In the genomic region with DNA sequence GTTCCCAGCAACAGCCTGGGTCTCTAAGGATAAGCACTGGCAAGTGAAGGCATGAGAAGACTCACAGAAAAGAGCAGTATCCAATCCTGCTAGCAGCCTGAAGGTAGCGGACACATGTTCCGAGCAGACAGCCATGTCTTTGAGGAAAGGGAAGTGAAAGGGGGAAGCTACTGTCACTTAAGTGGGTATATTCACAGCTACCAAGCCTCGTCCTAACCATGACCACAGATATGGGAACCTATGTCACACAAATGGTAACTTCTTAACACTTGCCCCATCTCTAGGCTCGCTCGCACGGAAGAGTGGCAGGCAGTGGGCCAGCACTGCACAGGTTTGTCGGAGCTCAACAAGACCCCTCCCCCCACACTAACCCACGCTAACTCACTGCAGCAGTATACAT, we compare ENCODE assay signal across 11 mouse cellular contexts.
DNase-seq lines count a peak whose midpoint lies in the region; ATAC-seq and TF ChIP-seq lines count a peak whose summit lies in the region.
"Had no signal": no experiment of that assay in that cellular context is flagged by ENCODE, and none has a peak within 500 bp of the region (broad histone marks: within the 10 kb centered on the region; RNA-seq: fewer than 3 reads in every experiment).

No protein-coding gene starts in this region.

- peak; percentile 30 for DNase-seq in liver, adult 2 months (ENCODE audit: extremely low read depth, low read depth, low spot score)
- no peak for DNase-seq in liver
- peak in 2 of 3 experiments; percentile 1 to 23 for DNase-seq in liver, embryonic 14.5 days (ENCODE audit: low read depth in 3 of 3, low spot score in 3 of 3)
- DNase-seq in spleen, adult 12 weeks (ENCODE audit: low spot score) = peak; percentile 17
- DNase-seq in cerebellum, postnatal 14 days = no peak
- DNase-seq in urinary bladder, postnatal 36 days (ENCODE audit: low spot score in 2 of 2) = no peak

- no peaks in the 10 kb centered on the region for H3K27me3 ChIP-seq in liver, adult 2 months (ENCODE audit: control insufficient read depth, insufficient read depth, low read length)
- H3K27me3 ChIP-seq in liver, embryonic 14.5 days (ENCODE audit: control insufficient read depth, insufficient read depth, low read length) = no peaks in the 10 kb centered on the region
- H3K27me3 ChIP-seq in neural tube, embryonic 15.5 days (replicated peaks) = no peaks in the 10 kb centered on the region
- H3K27me3 ChIP-seq: kidney, embryonic 15.5 days had no signal

- no peak overlapping the region for H3K4me3 ChIP-seq in liver, adult 2 months (ENCODE audit: insufficient read depth, low read depth, low read length)
- peak overlapping the region; percentile 32 for H3K4me3 ChIP-seq in bone marrow, adult 2 months (replicated peaks; ENCODE audit: control insufficient read depth, low read depth, low read length)
- H3K4me3 ChIP-seq in liver, embryonic 14.5 days (ENCODE audit: insufficient read depth in 1 of 2, low read depth in 2 of 2, low read length in 2 of 2) = no peak overlapping the region
- no peak overlapping the region for H3K4me3 ChIP-seq in neural tube, embryonic 15.5 days (replicated peaks)
- H3K4me3 ChIP-seq: erythroblast, embryonic 14.5 days; kidney, embryonic 15.5 days; limb, embryonic 10.5 days had no signal

- no peaks in the 10 kb centered on the region for H3K36me3 ChIP-seq in liver, adult 2 months (ENCODE audit: control insufficient read depth, insufficient read depth, low read length)
- H3K36me3 ChIP-seq in liver, embryonic 14.5 days (replicated peaks; ENCODE audit: control insufficient read depth, insufficient read depth, low read depth) = no peaks in the 10 kb centered on the region
- H3K36me3 ChIP-seq in neural tube, embryonic 15.5 days = peaks cover 39% of the 10 kb centered on the region
- H3K36me3 ChIP-seq: kidney, embryonic 15.5 days; limb, embryonic 10.5 days had no signal

- no peak overlapping the region for H3K4me2 ChIP-seq in liver, embryonic 14.5 days (ENCODE audit: low read depth)
- H3K4me2 ChIP-seq in neural tube, embryonic 15.5 days = no peak overlapping the region
- H3K4me2 ChIP-seq: kidney, embryonic 15.5 days had no signal

- 82% methylated on average over 8 of the region's 8 CpGs for WGBS in liver, adult 2 months
- WGBS in bone marrow, adult 2 months = 5% methylated on average over 8 of the region's 8 CpGs
- 20% methylated on average over 8 of the region's 8 CpGs for WGBS in liver, embryonic 14.5 days (ENCODE audit: insufficient replicate concordance)
- 89% methylated on average over 8 of the region's 8 CpGs for WGBS in neural tube, embryonic 15.5 days

- no peak for TF ChIP-seq EP300 in liver, embryonic 14.5 days (IDR thresholded peaks at IDR 0.05; ENCODE audit: low read depth)

- no peaks in the 10 kb centered on the region for H3K9me3 ChIP-seq in liver, embryonic 14.5 days (ENCODE audit: control insufficient read depth, low read length)
- no peaks in the 10 kb centered on the region for H3K9me3 ChIP-seq in neural tube, embryonic 15.5 days (replicated peaks)
- H3K9me3 ChIP-seq: kidney, embryonic 15.5 days; limb, embryonic 10.5 days had no signal

- no peak for ATAC-seq in liver, embryonic 14.5 days (ENCODE audit: insufficient read depth)
- no peak for ATAC-seq in neural tube, embryonic 15.5 days (ENCODE audit: low FRiP score)

- TF ChIP-seq CTCF in liver, adult 2 months (IDR thresholded peaks at IDR 0.05; ENCODE audit: low read depth, low read length) = no peak
- no peak for TF ChIP-seq CTCF in bone marrow, adult 2 months (IDR thresholded peaks at IDR 0.05; ENCODE audit: control insufficient read depth, insufficient read depth, low read length)
- TF ChIP-seq CTCF in liver, embryonic 14.5 days (IDR thresholded peaks at IDR 0.05; ENCODE audit: low read depth) = no peak

- no peak overlapping the region for H3K9ac ChIP-seq in liver, adult 2 months (ENCODE audit: low read depth, low read length)
- no peak overlapping the region for H3K9ac ChIP-seq in liver, embryonic 14.5 days (replicated peaks)
- no peak overlapping the region for H3K9ac ChIP-seq in neural tube, embryonic 15.5 days (replicated peaks)
- H3K9ac ChIP-seq: kidney, embryonic 15.5 days had no signal

- no peak for TF ChIP-seq POLR2A in liver, adult 2 months (IDR thresholded peaks at IDR 0.05; ENCODE audit: extremely low read depth, insufficient read depth, low read length)
- no peak for TF ChIP-seq POLR2A in bone marrow, adult 2 months (IDR thresholded peaks at IDR 0.05; ENCODE audit: borderline replicate concordance, control insufficient read depth, low read depth, low read length)

- no peaks in the 10 kb centered on the region for H3K4me1 ChIP-seq in liver, adult 2 months (ENCODE audit: control insufficient read depth, insufficient read depth, low read length)
- peaks cover 14% of the 10 kb centered on the region for H3K4me1 ChIP-seq in bone marrow, adult 2 months (ENCODE audit: control insufficient read depth, insufficient read depth, low read length)
- 0 out of 4 replicates have a peak, but pooled peaks cover 0 to 2% of the 10 kb centered on the region in 2 experiments for H3K4me1 ChIP-seq in liver, embryonic 14.5 days (replicated peaks; ENCODE audit: control insufficient read depth in 2 of 2, insufficient read depth in 2 of 2, low read length in 1 of 2)
- no peaks in the 10 kb centered on the region for H3K4me1 ChIP-seq in neural tube, embryonic 15.5 days
- H3K4me1 ChIP-seq: kidney, embryonic 15.5 days; limb, embryonic 10.5 days had no signal

- H3K79me2 ChIP-seq in liver, adult 2 months (ENCODE audit: control insufficient read depth, insufficient read depth, low read length) = no peaks in the 10 kb centered on the region

- no peak overlapping the region for H3K27ac ChIP-seq in liver, adult 2 months (replicated peaks; ENCODE audit: insufficient read depth, low read depth, low read length)
- H3K27ac ChIP-seq in bone marrow, adult 2 months (ENCODE audit: control insufficient read depth, insufficient read depth, low read depth, low read length, poor library complexity) = peak overlapping the region; percentile 68
- no peak overlapping the region for H3K27ac ChIP-seq in liver, embryonic 14.5 days
- no peak overlapping the region for H3K27ac ChIP-seq in neural tube, embryonic 15.5 days (replicated peaks)
- H3K27ac ChIP-seq: kidney, embryonic 15.5 days; limb, embryonic 10.5 days had no signal

Comparison
In these comparisons a context has a peak if more than half of its experiments do, and no peak if none do; other contexts are left out.
1. DNase-seq: peak in liver, adult 2 months (single experiment), liver, embryonic 14.5 days (2 of 3) and spleen, adult 12 weeks (single experiment); none in liver (single experiment), cerebellum, postnatal 14 days (0 of 2) and urinary bladder, postnatal 36 days (0 of 2).